Mouse (Mus musculus): Measurements from ENCODE around the gene Calr.

Calr gene

DNA sequence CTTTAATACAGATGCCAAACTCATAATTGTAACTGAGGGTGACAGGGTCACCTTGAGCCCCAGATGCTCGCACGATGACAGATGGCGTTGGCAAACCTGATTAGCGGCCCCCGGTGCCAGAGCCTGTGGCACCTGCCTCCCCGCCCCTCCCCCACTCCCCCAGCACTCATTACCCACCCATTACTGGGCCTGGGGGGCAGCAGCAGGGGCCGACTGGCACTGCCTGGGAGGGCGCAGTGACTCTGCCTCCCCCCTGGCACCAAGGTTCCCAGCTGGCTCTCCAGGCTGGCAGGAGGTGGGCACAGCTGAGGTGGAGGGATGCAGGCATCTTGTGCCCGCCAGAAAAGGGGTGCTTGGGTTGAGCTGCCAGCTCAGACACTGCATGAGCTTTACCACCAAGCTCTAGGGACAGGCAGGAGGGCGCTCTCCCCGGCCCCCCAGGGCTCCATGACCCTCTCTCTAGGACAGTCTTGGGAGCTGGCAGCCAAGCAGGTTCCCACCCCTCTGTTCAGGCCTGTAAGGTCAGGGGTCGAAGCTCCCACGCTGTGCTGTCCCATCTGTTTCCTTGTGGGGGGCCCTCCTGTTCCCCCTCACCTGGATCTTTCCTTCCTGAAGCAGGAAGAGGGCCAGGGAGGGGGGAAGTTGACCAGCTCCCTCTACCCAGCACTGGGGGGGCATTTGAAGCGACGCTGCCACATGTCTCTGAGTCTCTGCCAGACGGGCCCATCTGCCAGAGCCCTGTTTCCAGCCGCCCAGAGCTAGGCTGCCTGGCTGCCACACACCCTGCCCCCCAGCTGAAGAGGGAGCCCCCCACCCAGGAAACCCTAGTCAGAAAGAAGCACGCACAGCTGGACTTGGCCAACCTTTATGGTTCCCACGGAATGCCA, 31.9 kb downstream of the Calr start:
- no peak for DNase-seq

DNA sequence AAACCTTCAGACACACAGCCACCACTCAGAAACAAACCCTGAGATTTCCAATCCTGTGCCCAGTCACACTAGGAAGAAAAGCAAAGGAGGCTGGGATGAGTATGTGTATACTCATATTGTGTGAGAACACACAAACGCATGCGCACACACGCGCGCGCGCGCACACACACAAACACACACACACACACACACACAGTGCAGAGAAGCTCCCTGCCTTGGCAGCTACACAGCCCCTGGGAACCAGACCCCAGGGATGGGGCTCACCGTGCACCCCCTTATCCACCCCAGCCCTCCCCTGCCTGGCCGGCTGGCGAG, 32.5 kb downstream of the Calr start:
- no peak for DNase-seq

DNA sequence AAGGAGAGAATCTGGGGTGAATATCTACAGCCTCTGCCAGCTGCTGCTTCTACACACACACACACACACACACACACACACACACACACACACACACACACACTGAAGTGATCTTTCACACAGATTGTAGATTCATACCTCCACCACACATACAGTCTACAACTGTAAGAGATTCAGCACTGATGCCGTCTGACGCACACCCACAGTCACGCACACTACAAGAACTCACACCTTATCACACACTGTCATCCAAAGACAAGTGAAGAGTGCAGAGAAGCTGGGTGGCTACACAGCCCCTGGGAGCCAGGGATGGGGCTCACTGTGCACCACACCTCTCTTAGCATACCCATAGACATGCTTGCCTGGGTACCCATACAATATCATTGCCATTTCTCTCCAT, 32.9 kb downstream of the Calr start:
- no peak for DNase-seq

DNA sequence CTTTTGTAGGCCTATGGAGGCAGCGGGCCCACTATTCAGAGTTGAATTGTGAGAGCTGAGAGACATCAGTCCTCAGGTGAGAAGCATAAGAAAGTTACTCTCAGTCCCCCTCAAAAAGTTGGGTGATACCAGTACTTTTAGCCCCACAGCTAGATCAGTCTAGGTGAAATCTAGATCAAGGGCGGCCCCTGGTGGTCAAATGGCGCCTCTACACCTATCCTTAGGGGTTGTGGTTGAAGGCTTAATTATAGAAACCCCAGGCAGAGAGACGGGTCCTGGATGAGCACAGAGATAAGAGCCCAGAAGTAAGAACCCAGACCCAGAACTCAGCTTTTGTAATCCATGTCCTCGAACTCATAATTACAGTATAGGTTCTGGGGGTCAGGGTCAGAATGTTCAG, 33.7 kb downstream of the Calr start:
- DNase-seq: peak; percentile 57 to 82

DNA sequence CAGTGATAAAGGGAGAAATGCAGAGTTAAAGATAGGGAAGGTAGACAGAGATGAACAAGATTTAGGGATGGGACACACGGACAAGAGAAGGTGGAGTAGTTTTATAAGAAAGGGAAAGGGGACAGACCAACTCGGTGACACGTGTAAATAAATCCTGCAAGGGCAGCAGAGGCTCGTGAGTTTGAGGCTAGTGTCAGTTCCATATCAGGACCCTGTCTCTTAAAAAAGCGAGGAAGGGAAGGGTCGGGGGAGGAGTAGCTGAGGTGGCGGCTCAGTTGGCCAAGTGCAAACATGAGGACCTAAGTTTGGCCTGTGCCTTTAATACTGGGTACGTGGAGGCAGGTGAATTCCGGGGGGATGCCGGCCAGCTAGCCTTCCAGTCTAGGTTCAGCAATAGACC, 35.4 kb downstream of the Calr start:
- DNase-seq: no peak

DNA sequence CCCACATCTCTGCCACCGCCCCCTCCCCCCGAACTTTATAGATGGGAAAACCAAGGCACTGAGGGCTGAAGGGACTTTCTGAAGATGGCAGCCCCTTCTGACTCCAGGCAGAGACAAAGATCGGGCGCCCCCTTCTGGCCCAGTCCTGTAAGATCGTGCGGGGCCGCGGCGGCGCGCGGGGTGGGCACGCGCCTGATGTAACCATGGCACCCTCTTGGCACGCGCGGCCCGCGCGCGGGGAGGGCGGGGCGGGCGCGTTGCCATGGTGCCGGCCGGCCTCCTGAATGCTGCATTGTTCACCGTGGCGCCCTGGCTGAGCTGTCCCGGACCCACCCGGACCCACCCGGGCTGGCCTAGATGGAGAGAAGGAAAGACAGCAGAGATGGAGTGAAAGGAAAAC, 35.8 kb downstream of the Calr start:
- peak; percentile 67 to 84 for DNase-seq

DNA sequence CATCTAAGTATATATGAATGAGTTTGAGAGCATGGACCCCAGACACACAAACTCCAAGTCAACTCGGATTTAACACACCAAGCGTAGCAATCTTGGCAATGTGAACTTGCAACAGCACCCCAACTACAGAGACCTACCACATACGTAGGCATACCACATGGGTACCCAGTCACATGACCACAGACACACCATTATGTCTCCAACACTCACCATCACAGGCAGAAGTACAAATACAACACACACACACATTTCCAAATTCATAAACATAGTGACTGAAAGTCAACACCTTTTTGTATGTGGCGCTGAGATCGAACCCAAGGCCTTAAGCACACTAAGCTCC, 36.8 kb downstream of the Calr start:
- no peak for DNase-seq

DNA sequence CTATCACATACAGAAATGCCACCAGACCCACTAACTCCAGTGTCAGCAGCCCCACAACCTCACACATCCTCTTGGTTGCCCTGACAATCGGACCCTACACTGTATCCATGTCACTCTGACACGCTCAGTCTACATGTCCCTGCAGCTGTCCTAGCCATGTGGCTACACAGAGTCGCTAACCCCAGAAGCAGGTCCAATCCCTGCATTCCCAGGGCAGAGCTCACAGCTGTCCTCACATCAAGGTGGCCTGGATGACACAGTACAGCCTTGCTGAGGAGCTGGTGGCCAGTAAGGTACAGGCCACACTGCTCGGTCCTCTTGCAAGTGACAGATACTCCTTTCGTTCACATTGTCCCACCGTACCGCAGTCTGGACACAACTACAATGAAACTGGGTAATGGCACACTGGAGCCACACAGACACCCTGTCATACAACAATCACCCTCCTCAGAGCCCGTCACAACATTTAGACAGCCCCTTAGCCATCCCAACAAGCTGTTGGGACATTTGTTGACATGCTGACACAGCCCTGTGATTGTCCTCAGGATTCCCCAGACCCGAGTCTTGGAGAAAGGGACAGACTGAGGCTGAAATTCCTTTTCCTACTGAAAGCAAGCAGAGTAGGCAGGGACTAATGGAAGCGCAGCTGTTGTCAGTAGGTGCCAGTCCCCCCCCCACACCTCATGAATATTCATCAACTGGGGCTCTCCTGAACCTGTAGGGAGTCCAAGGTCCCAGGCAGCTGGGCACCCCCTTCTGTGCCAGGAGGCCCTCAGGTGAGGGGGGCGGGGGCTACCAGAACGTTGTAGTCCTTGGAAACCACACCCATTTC, 37.4 kb downstream of the Calr start:
- DNase-seq: no peak

DNA sequence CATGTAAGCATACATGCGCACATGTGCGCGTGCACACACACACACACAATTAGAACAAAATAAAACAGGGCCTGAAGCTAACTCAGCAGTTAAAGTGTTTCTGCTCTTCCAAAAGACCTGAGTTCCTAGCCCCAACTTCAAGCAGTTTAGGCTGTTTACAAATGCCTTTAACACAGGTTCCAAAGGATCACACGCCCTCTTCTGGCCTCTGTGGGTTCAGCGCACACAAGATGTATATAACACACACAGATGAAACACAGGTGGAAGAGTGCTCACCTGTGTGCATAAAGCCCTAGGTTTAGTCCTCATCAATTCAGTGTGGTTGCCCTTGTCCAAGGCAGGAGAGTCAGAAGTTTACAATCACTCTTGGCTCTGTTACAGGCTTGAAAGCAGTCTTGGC, 40.7 kb downstream of the Calr start:
- no peak for DNase-seq

DNA sequence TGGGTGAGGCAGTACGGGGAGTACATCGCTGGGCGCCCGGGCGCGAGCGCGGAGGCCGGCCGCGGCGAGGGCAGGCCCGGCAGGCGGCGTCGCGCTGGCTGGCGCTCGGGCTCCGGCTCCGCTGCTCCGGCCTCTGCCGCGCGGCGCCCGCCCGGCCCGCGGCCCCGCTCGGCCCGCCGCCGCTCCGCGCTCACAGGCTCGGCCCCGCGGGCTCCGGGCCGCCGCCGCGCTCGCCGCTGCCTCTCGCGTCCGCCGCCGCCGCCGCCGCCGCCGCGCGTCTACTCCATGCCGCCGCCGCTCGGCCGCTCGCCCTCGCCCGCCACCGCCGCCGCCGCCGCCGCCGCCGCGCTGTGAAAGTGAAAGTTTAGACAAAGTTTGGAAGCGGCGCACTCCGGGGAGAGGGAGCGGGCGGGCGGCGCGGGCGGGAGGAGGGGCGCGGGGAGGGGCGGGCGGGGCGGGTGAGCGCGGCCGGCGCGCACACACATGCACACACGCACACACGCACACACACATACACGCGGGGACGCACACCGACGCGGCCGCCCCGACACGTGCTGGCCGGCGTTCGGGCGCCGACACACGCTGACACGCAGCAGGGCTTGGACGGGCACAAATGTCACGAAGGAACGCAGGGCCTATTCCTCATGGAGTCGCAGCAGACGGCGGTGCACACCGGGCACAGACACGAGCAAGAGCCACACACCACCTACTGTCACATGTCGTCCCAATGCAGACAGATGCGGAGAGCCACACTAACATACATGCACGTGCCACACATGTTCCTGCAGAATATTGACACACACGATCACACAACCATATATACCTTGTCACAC, 46.5 kb downstream of the Calr start, which contains the start of gene Nfix:
Nfix (minus strand) TSS at position 346 of the 833 bp plus-strand sequence.
- DNase-seq: peak; percentile 19 to 53

DNA sequence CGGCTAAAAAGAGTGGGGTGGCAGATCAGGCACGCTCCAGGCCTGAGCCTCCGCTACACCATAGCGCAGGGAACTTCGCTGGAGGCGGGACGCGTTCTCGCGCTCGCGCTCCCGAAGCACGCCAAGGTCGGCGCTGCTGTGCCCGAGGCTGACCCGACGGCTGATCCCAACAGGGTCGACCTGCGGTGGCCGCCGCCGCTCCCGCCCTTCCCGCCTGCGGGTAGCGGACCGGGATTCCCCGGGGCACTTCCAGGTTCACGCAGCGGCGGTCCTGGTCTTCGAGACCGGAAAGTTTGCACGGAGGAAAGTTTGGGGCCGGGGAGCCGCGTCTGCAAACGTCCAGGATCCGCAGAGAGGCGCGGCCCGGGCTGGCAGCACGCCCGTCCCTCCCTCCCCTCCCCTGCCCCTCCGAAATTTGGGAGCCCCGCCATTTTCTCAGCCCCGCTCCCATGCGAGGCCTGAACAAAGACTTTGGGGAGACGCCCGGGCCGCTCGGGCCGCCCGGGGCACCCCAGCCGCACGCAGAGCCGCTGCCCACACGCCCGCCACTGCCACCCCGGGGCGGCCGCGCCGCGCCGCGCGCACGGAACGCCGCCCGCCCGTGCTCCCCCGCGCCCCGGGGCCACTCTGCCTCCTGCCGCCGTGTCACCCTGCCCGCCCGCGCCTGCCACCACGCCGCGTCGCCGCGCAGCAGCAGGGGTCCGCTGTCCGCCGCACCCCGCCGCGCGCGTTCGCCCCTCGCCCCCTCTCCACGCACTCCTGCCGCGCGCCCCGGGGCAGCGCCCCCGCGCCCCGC, 47.4 kb downstream of the Calr start:
- peak in 1 of 2 experiments; percentile 30 for DNase-seq

DNA sequence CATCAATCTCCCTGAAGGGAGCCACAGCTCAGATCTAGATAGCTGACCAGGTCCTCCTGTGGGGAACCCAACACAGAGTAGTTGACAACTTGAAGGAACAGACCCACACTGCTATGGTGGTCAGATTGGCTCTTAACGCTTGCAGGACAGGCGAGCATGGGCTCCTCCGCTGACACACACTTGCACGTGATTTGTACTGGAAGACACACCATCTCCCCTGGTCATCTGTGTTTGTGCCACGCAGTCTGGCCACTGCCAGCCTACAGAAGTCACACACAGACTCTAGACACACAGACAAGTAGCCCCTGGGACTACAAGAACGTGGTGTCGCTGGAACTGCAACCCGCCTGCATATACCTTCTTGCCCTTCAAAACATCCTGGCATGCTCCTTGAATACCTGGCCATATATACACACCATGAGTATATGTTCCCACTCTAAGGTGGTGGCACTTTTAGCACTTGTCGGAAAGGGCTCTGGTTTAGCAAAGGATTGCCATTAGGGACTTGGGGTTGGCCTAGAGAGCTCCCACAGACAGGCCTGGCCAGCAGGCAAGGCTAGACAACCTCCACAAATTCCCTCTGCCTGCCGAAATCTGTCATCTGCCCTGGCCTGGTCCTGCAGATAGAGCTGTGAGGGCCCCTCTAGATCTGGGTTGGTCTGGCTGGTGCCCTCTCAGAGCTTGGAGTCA, 48.1 kb downstream of the Calr start:
- DNase-seq: no peak

DNA sequence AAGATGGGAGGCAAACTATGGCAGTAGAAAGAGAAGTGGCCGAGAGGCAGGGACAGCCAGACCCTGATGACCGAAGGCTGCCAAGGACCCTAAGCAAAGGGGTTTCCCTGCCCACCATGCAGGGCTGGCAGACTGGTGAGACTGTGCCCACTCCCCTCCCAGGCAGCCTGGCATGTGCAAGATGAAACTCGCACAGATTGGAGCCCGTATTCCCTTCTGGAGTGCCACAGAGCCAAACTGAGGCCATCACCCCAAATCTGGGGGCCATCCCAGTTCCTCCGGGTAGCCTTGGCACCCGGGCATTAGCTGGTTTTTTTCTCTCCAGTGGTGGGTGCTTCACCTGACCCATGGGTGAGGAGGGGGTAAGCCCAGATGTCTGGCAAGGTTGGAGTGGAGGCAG, 48.8 kb downstream of the Calr start:
- no peak for DNase-seq

DNA sequence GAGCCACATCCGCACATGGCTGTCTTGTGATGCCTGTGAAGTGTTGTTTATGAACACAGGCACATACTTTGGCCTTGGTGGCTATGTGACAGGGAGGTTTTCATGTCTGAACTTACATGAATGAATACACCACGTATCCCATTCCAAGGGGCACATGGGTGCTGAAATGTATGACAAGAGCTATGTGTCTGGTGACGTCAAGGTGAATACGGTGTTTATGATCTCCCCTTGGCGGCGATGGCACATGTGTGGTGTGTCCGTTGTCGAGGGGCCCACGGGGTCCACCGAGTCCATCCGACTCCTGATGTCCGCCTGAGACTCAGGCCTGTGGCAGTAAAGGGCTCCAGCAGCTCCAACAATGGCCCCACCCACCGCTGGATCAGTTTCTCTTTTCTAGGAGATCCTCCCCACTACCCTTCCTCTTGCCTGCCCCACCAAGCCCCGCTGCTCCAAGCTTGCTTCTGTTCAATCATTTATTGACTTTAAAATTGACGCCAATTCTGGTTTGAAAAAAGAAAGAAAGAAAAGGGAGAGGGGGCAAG, 49.4 kb downstream of the Calr start:
- DNase-seq: no peak

DNA sequence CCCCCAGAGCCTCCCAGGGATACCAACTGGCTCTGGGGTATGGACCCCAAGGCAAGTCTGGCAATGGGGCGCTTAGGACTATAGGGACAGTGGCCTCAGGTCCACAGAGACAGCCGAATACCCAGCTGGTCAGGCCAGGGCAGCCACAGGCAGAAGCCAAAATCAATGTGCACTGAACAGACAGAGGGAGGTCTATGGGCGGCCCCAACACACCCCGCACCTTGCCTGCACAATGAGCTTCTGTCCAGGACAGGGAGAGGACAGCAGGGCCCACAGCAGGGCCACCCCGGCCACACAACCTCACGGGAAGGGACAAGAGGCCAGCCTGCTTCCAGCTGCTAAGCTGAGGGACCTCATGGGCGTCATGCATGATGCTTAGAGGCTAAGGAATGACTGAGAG, 52.2 kb downstream of the Calr start:
- DNase-seq: no peak

DNA sequence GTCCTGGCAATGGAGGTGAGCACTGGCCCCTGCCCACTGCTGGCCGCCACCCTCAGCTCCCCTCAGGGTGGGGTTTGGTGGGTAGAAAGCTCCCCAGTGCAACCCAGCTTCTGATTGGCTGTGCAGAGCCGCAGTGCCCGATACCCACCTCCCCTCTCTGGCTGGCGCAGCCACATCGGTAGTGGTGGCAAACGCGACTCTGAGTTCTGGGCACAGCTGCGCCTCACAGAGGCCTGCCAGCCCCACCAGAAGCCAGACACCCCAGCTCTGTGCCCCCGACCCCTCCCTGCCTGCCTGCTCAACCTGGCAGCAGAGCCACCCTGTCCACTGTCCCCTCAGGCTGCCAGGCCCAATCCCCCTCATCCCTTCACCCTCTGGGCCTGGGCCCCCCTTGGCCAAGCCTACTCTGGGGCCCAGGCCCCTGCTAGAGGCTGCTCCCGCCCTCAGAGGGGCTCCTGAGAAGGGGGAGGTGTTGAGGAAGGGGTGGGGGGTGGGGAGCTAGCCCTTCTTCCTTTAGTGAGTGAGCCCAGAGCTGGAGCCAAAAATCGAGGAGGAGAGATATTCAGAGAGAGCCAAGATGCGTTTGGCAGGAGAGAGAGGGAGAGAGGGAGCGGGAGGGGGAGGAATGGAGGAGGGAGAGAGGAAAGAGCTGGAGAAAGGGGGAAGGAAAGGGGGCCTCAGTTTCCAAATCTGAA, 52.8 kb downstream of the Calr start:
- DNase-seq: no peak

DNA sequence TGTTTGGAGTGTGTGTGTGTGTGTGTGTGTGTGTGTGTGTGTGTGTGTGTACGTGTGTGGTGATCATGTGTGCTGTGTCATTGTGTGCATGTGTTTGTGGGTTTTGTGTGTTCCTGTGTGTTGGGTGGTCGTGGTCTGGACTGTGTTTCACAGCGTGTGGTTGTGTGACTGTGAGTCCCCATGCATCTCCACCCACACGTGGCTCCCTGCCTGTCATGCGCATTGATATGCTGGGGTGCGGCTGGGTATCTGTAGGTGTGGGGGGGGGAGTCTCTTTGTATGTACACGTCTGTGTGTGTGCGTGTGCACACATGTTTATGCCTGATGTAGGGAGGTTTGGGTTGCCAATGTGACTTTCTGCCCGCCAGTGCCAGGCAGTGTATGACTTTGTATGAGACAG, 53.6 kb downstream of the Calr start:
- no peak for DNase-seq

DNA sequence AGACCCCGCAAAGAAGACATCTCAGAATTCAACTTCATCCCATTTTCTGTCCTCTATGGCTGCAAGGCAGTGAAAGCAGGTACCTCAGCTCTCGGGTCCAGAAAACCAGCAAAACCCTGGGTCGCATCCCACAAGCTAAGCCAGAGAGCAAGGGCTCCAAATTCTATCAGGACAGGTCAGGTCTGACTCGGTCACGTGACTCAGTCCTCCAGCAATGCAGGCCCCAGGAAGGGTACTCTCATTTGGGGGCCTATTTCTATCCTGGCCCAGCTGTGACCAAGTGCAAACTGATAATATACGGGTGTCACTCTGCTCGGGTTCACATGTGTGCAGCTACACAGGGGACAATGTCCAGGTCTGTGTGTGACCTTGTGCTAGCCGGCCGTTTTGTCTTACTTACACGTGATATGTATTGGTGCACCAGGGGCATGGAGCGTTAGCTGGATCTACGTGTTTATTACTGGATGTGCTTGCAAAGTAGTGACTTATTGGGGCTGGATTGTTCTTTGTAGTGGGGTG, 54.2 kb downstream of the Calr start:
- DNase-seq: no peak
